Mouse (Mus musculus) CH12.LX (cell line): ENCODE data around the gene Plekhm3. TPM values are rescaled to one million over a fixed set of nuclear protein-coding genes. Genes with fewer than 3 reads are reported as not detected.

ENCODE experiments used
- DNase-seq: peaks from one replicate; pipeline ENCODE4 v3.0.0-alpha.2; 2013; ENCODE audit errors: extremely low read depth
- H3K27ac ChIP-seq: 2 replicates; pipeline ENCODE4 v1.5.1; 2012; ENCODE audit warnings: low read depth, mild to moderate bottlenecking, control low read depth, moderate library complexity; ENCODE audit not compliant: insufficient read depth
- H3K27me3 ChIP-seq: replicated peaks from 2 replicates; pipeline ENCODE3; 2012; ENCODE audit warnings: inconsistent platforms
- H3K36me3 ChIP-seq, 2 experiments: replicated peaks in 1 of 2; 2 replicates each; pipeline versions ENCODE3 to v1.6.1; 2012; ENCODE audit warnings: inconsistent platforms in 1 of 2, low read length in 1 of 2, mild to moderate bottlenecking in 1 of 2, mixed read lengths in 1 of 2, moderate library complexity in 1 of 2; ENCODE audit not compliant: control insufficient read depth in 1 of 2, insufficient read depth in 1 of 2
- H3K4me1 ChIP-seq, 2 experiments: 2 replicates each; pipeline ENCODE4 v1.6.1; 2012; ENCODE audit warnings: inconsistent platforms in 1 of 2, moderate library complexity in 1 of 2; ENCODE audit not compliant: insufficient read depth in 2 of 2, control insufficient read depth in 1 of 2
- H3K4me2 ChIP-seq: 2 replicates; pipeline ENCODE4 v1.6.1; 2012; ENCODE audit warnings: low read depth, mild to moderate bottlenecking, control low read depth; ENCODE audit not compliant: poor library complexity, insufficient read depth, severe bottlenecking
- H3K4me3 ChIP-seq, 3 experiments: fragments of 150-350 bp in 1 of 3; sonication (generic) in 1 of 3; replicated peaks in 1 of 3; 2 replicates each; pipeline versions ENCODE3 to v1.5.1; 2011 to 2012; ENCODE audit warnings: low read depth in 2 of 3, low read length in 2 of 3, mild to moderate bottlenecking in 2 of 3, moderate library complexity in 2 of 3, control low read depth in 1 of 3, improper control_type of control experiment in 1 of 3, inconsistent platforms in 1 of 3, mixed read lengths in 1 of 3; ENCODE audit not compliant: poor library complexity in 1 of 3
- H3K79me2 ChIP-seq: replicated peaks from 2 replicates; pipeline ENCODE4 v1.6.1; 2012; ENCODE audit warnings: mild to moderate bottlenecking, moderate library complexity; ENCODE audit not compliant: control insufficient read depth, poor library complexity, insufficient read depth, severe bottlenecking; ENCODE audit errors: extremely low read depth
- H3K9ac ChIP-seq: 2 replicates; pipeline ENCODE4 v1.6.1; 2012; ENCODE audit warnings: low read depth, mild to moderate bottlenecking, control low read depth, moderate library complexity; ENCODE audit not compliant: insufficient read depth
- H3K9me3 ChIP-seq: replicated peaks from 2 replicates; pipeline ENCODE3; 2012; ENCODE audit warnings: low read length, inconsistent platforms, mixed read lengths
- BHLHE40 ChIP-seq: IDR thresholded peaks from 2 replicates; pipeline ENCODE4 v1.6.1; 2011; ENCODE audit warnings: mild to moderate bottlenecking, low read depth, low read length, improper control_type of control experiment
- ETS1 ChIP-seq: conservative IDR thresholded peaks from 2 replicates; pipeline ENCODE4 v1.6.1; 2012; ENCODE audit warnings: low read depth, mild to moderate bottlenecking, inconsistent platforms, low read length, improper control_type of control experiment, moderate library complexity
- GABPA ChIP-seq: IDR thresholded peaks from 2 replicates; pipeline ENCODE4 v1.6.1; 2012; ENCODE audit warnings: low read depth, low read length, improper control_type of control experiment, inconsistent platforms; ENCODE audit not compliant: insufficient replicate concordance
- IRF4 ChIP-seq: IDR thresholded peaks from 2 replicates; pipeline ENCODE4 v1.6.1; 2014; ENCODE audit warnings: low read depth, mild to moderate bottlenecking, inconsistent platforms, low read length, improper control_type of control experiment
- RAD21 ChIP-seq: IDR thresholded peaks from 2 replicates; pipeline ENCODE4 v1.6.1; 2011; ENCODE audit warnings: low read depth, mild to moderate bottlenecking, low read length, improper control_type of control experiment, moderate library complexity
- SIN3A ChIP-seq: IDR thresholded peaks from 2 replicates; pipeline ENCODE4 v1.6.1; 2012; ENCODE audit warnings: low read length, improper control_type of control experiment, inconsistent platforms
- dilution Hi-C: fragments of 300-500 bp; cut with MboI; formaldehyde crosslinking; loops from 2 replicates; pipeline ENCODE4 v1.14.3; 2020; ENCODE audit warnings: low sequenced_read_pairs; ENCODE audit not compliant: extremely low pct_unique_long_range_greater_than_20kb, extremely low pct_ligation_motif_present
- in situ Hi-C: fragments of 300-500 bp; cut with MboI; formaldehyde crosslinking; loops from 3 replicates; pipeline ENCODE4 v1.14.3; 2019; ENCODE audit warnings: low sequenced_read_pairs, low pct_ligation_motif_present, low pct_unique_long_range_greater_than_20kb, mixed read lengths
- polyA plus RNA-seq: library from polyadenylated mRNA; unstranded; fragments of >175 nt; gene quantifications from 2 replicates; pipeline ENCODE4 v1.2.1, GENCODE M21; 2012; ENCODE audit warnings: low read depth; ENCODE audit not compliant: insufficient read length
- total RNA-seq, 2 experiments: library from RNA; depleted of rRNA; stranded (reverse); fragments of 300-350 nt in 1 of 2; fragments of >200 nt in 1 of 2; gene quantifications; 2 replicates each; pipeline ENCODE4 v1.2.3; 2012 to 2014

Plekhm3 gene
- total and polyA plus RNA-seq, 3 experiments = 9.9 to 14.1 (median 13.0) TPM

DNA sequence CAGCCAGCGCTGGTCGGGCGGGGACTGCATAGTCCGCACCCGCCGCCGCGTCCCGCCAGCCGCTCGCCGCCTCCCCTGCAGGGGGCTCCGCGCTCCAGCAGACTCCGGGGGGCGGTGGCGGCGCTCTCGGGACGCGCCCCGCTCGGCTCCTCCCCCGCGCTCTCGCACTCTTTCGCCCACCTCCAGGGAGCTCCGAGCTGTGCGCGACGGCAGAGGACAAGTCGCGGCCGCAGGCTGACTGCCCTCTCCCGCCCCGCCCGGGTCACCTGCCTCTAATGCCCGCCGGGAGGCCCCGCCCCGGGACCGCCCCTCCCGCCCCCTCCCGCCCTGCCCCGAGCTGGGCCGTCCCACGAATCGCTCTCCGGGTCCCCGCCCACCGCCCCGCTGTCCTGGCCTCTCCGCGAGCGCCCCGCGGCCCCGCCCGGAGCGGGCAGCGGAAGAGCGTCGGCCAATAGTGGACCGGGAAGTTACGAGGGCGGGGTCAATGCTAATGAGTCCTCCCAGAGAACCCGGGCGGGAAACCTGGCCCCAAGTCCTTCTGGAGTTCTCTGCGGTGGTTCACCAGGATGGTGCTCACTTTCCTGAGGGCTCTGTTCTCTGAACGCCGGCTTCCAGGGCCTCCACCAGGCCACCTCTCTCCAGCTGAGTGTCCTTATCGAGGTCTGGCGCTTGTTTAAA is 219.0 kb downstream of the Plekhm3 start, which contains the start of gene Fzd5 (continued):
- TF ChIP-seq RAD21 = peak; percentile 8
- TF ChIP-seq BHLHE40 = peak; percentile 50
- TF ChIP-seq IRF4 = no peak
- no peak for TF ChIP-seq GABPA
- TF ChIP-seq, all 38 proteins: peak for 13

DNA sequence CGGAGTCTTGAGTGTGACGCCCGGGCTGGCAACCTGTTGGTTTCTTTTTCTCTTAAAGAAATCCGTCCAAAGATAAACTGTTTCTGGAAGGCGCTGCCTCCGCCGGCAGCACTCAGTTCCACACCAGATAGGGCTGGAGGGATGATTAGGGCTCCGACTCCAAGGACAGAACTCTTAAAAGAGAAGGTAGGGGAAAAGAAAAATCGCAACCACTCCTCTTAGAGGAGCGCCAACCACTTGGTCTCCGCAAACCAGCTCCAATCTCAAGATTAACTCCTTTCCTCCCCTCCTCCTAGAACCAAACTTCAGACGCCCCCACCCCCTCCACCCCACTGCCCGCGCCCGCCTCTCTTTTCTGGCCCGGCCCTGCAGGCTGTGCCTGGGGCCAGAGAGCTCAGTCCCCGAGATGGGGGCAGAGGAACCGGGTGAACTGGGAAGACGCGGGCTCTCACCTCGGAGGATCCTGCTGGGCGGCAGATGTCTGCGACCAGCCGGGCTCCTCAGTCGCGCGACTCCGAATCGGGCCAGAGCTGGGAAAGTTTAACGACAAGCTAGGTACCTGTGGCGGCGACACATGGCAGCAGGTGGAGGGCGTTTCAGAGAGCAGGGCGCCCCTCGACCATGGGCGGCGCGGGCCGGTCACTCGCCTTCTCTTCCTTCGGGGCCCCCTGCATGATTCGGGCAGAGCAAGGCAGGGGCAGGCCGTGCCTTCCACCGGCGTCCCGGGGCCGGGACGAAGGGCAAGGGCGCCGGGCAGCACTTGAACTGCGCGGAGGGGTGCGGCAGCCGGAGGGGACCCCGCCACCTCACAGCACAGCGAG is 219.7 kb downstream of the Plekhm3 start:
- peak overlapping the region; percentile 61 for H3K9ac ChIP-seq
- DNase-seq = peak; percentile 4
- peaks cover 14% of the 10 kb centered on the region for H3K9me3 ChIP-seq
- H3K4me1 ChIP-seq = peaks cover 6% of the 10 kb centered on the region in 2 experiments; a peak in 3 of 4 replicates
- in situ Hi-C loops = no loop called here
- peak overlapping the region; percentile 42 to 90 (median 64) for H3K4me3 ChIP-seq
- H3K4me2 ChIP-seq = peak overlapping the region; percentile 91
- peaks cover 1% of the 10 kb centered on the region for H3K27me3 ChIP-seq
- dilution Hi-C loops = no loop called here
- peak; percentile 14; the same call in 1 of the 2 replicates for TF ChIP-seq SIN3A
- TF ChIP-seq ETS1 = no peak
- peaks cover 0 to 18% of the 10 kb centered on the region in 2 experiments for H3K36me3 ChIP-seq
- H3K79me2 ChIP-seq = no peaks in the 10 kb centered on the region
- H3K27ac ChIP-seq = no peak overlapping the region

Other genes starting within 250 kb of the Plekhm3 start
- gene Fzd5, start 219.1 kb downstream of the Plekhm3 start, total RNA-seq (2012; rRNA removed) = 0.84 and 1.1 TPM in 2 replicates
- 0.23 and 0.40 TPM in 2 replicates for gene Fzd5, start 219.1 kb downstream of the Plekhm3 start, total RNA-seq (2014; rRNA removed)
- gene Fzd5, start 219.1 kb downstream of the Plekhm3 start, polyA plus RNA-seq = 0.31 and 0.47 TPM in 2 replicates
- not detected in 2 replicates for gene Akr1cl, start 75.9 kb upstream of the Plekhm3 start, total RNA-seq (2012; rRNA removed)
- gene Akr1cl, start 75.9 kb upstream of the Plekhm3 start, total RNA-seq (2014; rRNA removed) = not detected in 2 replicates
- gene Akr1cl, start 75.9 kb upstream of the Plekhm3 start, polyA plus RNA-seq = not detected in 2 replicates
- not detected in 2 replicates for gene Cryge, start 94.3 kb upstream of the Plekhm3 start, total RNA-seq (2012; rRNA removed)
- not detected in 2 replicates for gene Cryge, start 94.3 kb upstream of the Plekhm3 start, total RNA-seq (2014; rRNA removed)
- gene Cryge, start 94.3 kb upstream of the Plekhm3 start, polyA plus RNA-seq = not detected in 2 replicates
- gene Crygd, start 106.6 kb upstream of the Plekhm3 start, total RNA-seq (2012; rRNA removed) = not detected in 2 replicates
- gene Crygd, start 106.6 kb upstream of the Plekhm3 start, total RNA-seq (2014; rRNA removed) = not detected in 2 replicates
- not detected in 2 replicates for gene Crygd, start 106.6 kb upstream of the Plekhm3 start, polyA plus RNA-seq
- gene Crygc, start 116.9 kb upstream of the Plekhm3 start, total RNA-seq (2012; rRNA removed) = not detected in 2 replicates
- not detected in 2 replicates for gene Crygc, start 116.9 kb upstream of the Plekhm3 start, total RNA-seq (2014; rRNA removed)
- not detected in 2 replicates for gene Crygc, start 116.9 kb upstream of the Plekhm3 start, polyA plus RNA-seq
- gene Crygb, start 125.5 kb upstream of the Plekhm3 start, total RNA-seq (2012; rRNA removed) = not detected in 2 replicates
- not detected in 2 replicates for gene Crygb, start 125.5 kb upstream of the Plekhm3 start, total RNA-seq (2014; rRNA removed)
- gene Crygb, start 125.5 kb upstream of the Plekhm3 start, polyA plus RNA-seq = not detected in 2 replicates
- gene Cryga, start 146.5 kb upstream of the Plekhm3 start, total RNA-seq (2012; rRNA removed) = not detected in 2 replicates
- not detected in 2 replicates for gene Cryga, start 146.5 kb upstream of the Plekhm3 start, total RNA-seq (2014; rRNA removed)
- gene Cryga, start 146.5 kb upstream of the Plekhm3 start, polyA plus RNA-seq = not detected in 2 replicates
- not detected in 2 replicates for gene Gm28845, start 162.7 kb upstream of the Plekhm3 start, total RNA-seq (2012; rRNA removed)
- not detected in 2 replicates for gene Gm28845, start 162.7 kb upstream of the Plekhm3 start, total RNA-seq (2014; rRNA removed)
- not detected in 2 replicates for gene Gm28845, start 162.7 kb upstream of the Plekhm3 start, polyA plus RNA-seq
- not detected in 2 replicates for gene D630023F18Rik, start 166.4 kb upstream of the Plekhm3 start, total RNA-seq (2012; rRNA removed)
- 0.13 and 0.18 TPM in 2 replicates for gene D630023F18Rik, start 166.4 kb upstream of the Plekhm3 start, total RNA-seq (2014; rRNA removed)
- 0.17 TPM in 1 of 2 replicates, not detected in the other for gene D630023F18Rik, start 166.4 kb upstream of the Plekhm3 start, polyA plus RNA-seq
- gene Idh1, start 229.7 kb upstream of the Plekhm3 start, total RNA-seq (2012; rRNA removed) = 8.1 and 9.3 TPM in 2 replicates
- 20.6 and 23.4 TPM in 2 replicates for gene Idh1, start 229.7 kb upstream of the Plekhm3 start, total RNA-seq (2014; rRNA removed)
- gene Idh1, start 229.7 kb upstream of the Plekhm3 start, polyA plus RNA-seq = 11.1 and 11.2 TPM in 2 replicates
- 14.5 and 14.8 TPM in 2 replicates for gene Pikfyve, start 229.9 kb upstream of the Plekhm3 start, total RNA-seq (2012; rRNA removed)
- gene Pikfyve, start 229.9 kb upstream of the Plekhm3 start, total RNA-seq (2014; rRNA removed) = 25.5 and 26.7 TPM in 2 replicates
- gene Pikfyve, start 229.9 kb upstream of the Plekhm3 start, polyA plus RNA-seq = 12.6 and 14.5 TPM in 2 replicates